Mouse (Mus musculus): Measurements from ENCODE around the gene Zeb2. TPM values are rescaled to one million over a fixed set of nuclear protein-coding genes. Genes with fewer than 3 reads are reported as not detected.

Gene Zeb2
- polyA plus RNA-seq, 1 experiment: 73.5 TPM

- no peak for TF ChIP-seq CTCF (IDR thresholded peaks at IDR 0.05; ENCODE audit: borderline replicate concordance, insufficient read depth, low read length)
- TF ChIP-seq POLR2A (IDR thresholded peaks at IDR 0.05; ENCODE audit: low read depth, low read length): no peak
Measured at GRCm38 (mm10) chr2:45049279-45049678, 67.9 kb downstream of the Zeb2 start.

GRCm38 (mm10) chr2:45040706-45041312 lies 76.4 kb downstream of the Zeb2 start:
- Histone ChIP-seq H3K4me3 (ENCODE audit: insufficient read depth, low read length) (no peak overlapping the region), H3K27ac (ENCODE audit: insufficient read depth, low read length) (no peak overlapping the region), H3K4me1 (ENCODE audit: control insufficient read depth, insufficient read depth, low read length) (peaks cover 7% of the 10 kb centered on the region; the same call in 1 of the 2 replicates)
- TF ChIP-seq POLR2A (IDR thresholded peaks at IDR 0.05; ENCODE audit: low read depth, low read length): no peak
- TF ChIP-seq CTCF (IDR thresholded peaks at IDR 0.05; ENCODE audit: borderline replicate concordance, insufficient read depth, low read length): no peak

More at GRCm38 (mm10) chr2:45049279-45049678, 67.9 kb downstream of the Zeb2 start:
- H3K4me3 ChIP-seq (ENCODE audit: insufficient read depth, low read length): no peak overlapping the region
- no peak overlapping the region for H3K27ac ChIP-seq (ENCODE audit: insufficient read depth, low read length)
- peaks cover 12% of the 10 kb centered on the region for H3K4me1 ChIP-seq (ENCODE audit: control insufficient read depth, insufficient read depth, low read length)

GRCm38 (mm10) chr2:45039503-45039902 lies 77.7 kb downstream of the Zeb2 start:
- H3K4me1 ChIP-seq (ENCODE audit: control insufficient read depth, insufficient read depth, low read length): peaks cover 2% of the 10 kb centered on the region; the same call in 1 of the 2 replicates
- no peak overlapping the region for H3K27ac ChIP-seq (ENCODE audit: insufficient read depth, low read length)
- TF ChIP-seq CTCF (IDR thresholded peaks at IDR 0.05; ENCODE audit: borderline replicate concordance, insufficient read depth, low read length) (no peak), POLR2A (IDR thresholded peaks at IDR 0.05; ENCODE audit: low read depth, low read length) (no peak)
- no peak overlapping the region for H3K4me3 ChIP-seq (ENCODE audit: insufficient read depth, low read length)

- no peaks in the 10 kb centered on the region for H3K4me1 ChIP-seq (ENCODE audit: control insufficient read depth, insufficient read depth, low read length)
- TF ChIP-seq CTCF (IDR thresholded peaks at IDR 0.05; ENCODE audit: borderline replicate concordance, insufficient read depth, low read length) (no peak), POLR2A (IDR thresholded peaks at IDR 0.05; ENCODE audit: low read depth, low read length) (no peak)
- H3K27ac ChIP-seq (ENCODE audit: insufficient read depth, low read length): no peak overlapping the region
- no peak overlapping the region for H3K4me3 ChIP-seq (ENCODE audit: insufficient read depth, low read length)
Measured at GRCm38 (mm10) chr2:45028091-45028638, 89.0 kb downstream of the Zeb2 start.

GRCm38 (mm10) chr2:45017186-45017800 lies 99.9 kb downstream of the Zeb2 start:
- Histone ChIP-seq H3K4me3 (ENCODE audit: insufficient read depth, low read length) (no peak overlapping the region), H3K4me1 (ENCODE audit: control insufficient read depth, insufficient read depth, low read length) (peaks cover 6% of the 10 kb centered on the region), H3K27ac (ENCODE audit: insufficient read depth, low read length) (no peak overlapping the region)
- no peak for TF ChIP-seq POLR2A (IDR thresholded peaks at IDR 0.05; ENCODE audit: low read depth, low read length)
- TF ChIP-seq CTCF (IDR thresholded peaks at IDR 0.05; ENCODE audit: borderline replicate concordance, insufficient read depth, low read length): no peak

GRCm38 (mm10) chr2:45013325-45013724 lies 103.9 kb downstream of the Zeb2 start:
- Histone ChIP-seq H3K27ac (ENCODE audit: insufficient read depth, low read length) (no peak overlapping the region), H3K4me3 (ENCODE audit: insufficient read depth, low read length) (no peak overlapping the region), H3K4me1 (ENCODE audit: control insufficient read depth, insufficient read depth, low read length) (no peaks in the 10 kb centered on the region)
- TF ChIP-seq POLR2A (IDR thresholded peaks at IDR 0.05; ENCODE audit: low read depth, low read length): no peak
- no peak for TF ChIP-seq CTCF (IDR thresholded peaks at IDR 0.05; ENCODE audit: borderline replicate concordance, insufficient read depth, low read length)

GRCm38 (mm10) chr2:45012676-45013075 lies 104.5 kb downstream of the Zeb2 start:
- no peaks in the 10 kb centered on the region for H3K4me1 ChIP-seq (ENCODE audit: control insufficient read depth, insufficient read depth, low read length)
- H3K4me3 ChIP-seq (ENCODE audit: insufficient read depth, low read length): no peak overlapping the region
- TF ChIP-seq CTCF (IDR thresholded peaks at IDR 0.05; ENCODE audit: borderline replicate concordance, insufficient read depth, low read length): no peak
- no peak for TF ChIP-seq POLR2A (IDR thresholded peaks at IDR 0.05; ENCODE audit: low read depth, low read length)
- no peak overlapping the region for H3K27ac ChIP-seq (ENCODE audit: insufficient read depth, low read length)

- no peak overlapping the region for H3K4me3 ChIP-seq (ENCODE audit: insufficient read depth, low read length)
- H3K4me1 ChIP-seq (ENCODE audit: control insufficient read depth, insufficient read depth, low read length): no peaks in the 10 kb centered on the region
- no peak overlapping the region for H3K27ac ChIP-seq (ENCODE audit: insufficient read depth, low read length)
- TF ChIP-seq POLR2A (IDR thresholded peaks at IDR 0.05; ENCODE audit: low read depth, low read length): no peak
- TF ChIP-seq CTCF (IDR thresholded peaks at IDR 0.05; ENCODE audit: borderline replicate concordance, insufficient read depth, low read length): no peak
Measured at GRCm38 (mm10) chr2:45010701-45011100, 106.5 kb downstream of the Zeb2 start.

GRCm38 (mm10) chr2:44999906-45000305 lies 117.3 kb downstream of the Zeb2 start:
- TF ChIP-seq POLR2A (IDR thresholded peaks at IDR 0.05; ENCODE audit: low read depth, low read length) (no peak), CTCF (IDR thresholded peaks at IDR 0.05; ENCODE audit: borderline replicate concordance, insufficient read depth, low read length) (no peak)
- Histone ChIP-seq H3K4me3 (ENCODE audit: insufficient read depth, low read length) (no peak overlapping the region), H3K27ac (ENCODE audit: insufficient read depth, low read length) (no peak overlapping the region), H3K4me1 (ENCODE audit: control insufficient read depth, insufficient read depth, low read length) (no peaks in the 10 kb centered on the region)

GRCm38 (mm10) chr2:44998710-44999109 lies 118.5 kb downstream of the Zeb2 start:
- no peak for TF ChIP-seq CTCF (IDR thresholded peaks at IDR 0.05; ENCODE audit: borderline replicate concordance, insufficient read depth, low read length)

More at GRCm38 (mm10) chr2:44998710-44999109, 118.5 kb downstream of the Zeb2 start:
- Histone ChIP-seq H3K4me3 (ENCODE audit: insufficient read depth, low read length) (no peak overlapping the region), H3K4me1 (ENCODE audit: control insufficient read depth, insufficient read depth, low read length) (no peaks in the 10 kb centered on the region), H3K27ac (ENCODE audit: insufficient read depth, low read length) (no peak overlapping the region)

Data from embryonic fibroblast, embryonic 13.5 days (primary cell).